Mouse (Mus musculus) stomach, embryonic 16.5 days (tissue): ENCODE data around the gene Fam205c. TPM values are rescaled to one million over a fixed set of nuclear protein-coding genes. Genes with fewer than 3 reads are reported as not detected.

Experiments used
- ATAC-seq: fragments of 200-750 bp; cut with Nextera tagmentation; 2 replicates; pipeline ENCODE4 v1.8.0; 2017; ENCODE audit warnings: moderate number of reproducible peaks, moderate TSS enrichment; ENCODE audit not compliant: insufficient read depth, low FRiP score
- H3K27ac ChIP-seq: fragments of 300-500 bp; sonication (generic); 2 replicates; pipeline ENCODE4 v1.5.1; 2014; ENCODE audit warnings: low read length
- H3K27me3 ChIP-seq: fragments of 300-500 bp; sonication (generic); 2 replicates; pipeline ENCODE4 v1.6.1; 2014; ENCODE audit warnings: low read length, control low read depth, mixed read lengths; ENCODE audit not compliant: control insufficient read depth, insufficient read depth
- H3K36me3 ChIP-seq: fragments of 300-500 bp; sonication (generic); 2 replicates; pipeline ENCODE4 v1.6.1; 2014; ENCODE audit warnings: low read length; ENCODE audit not compliant: control insufficient read depth, insufficient read depth
- H3K4me1 ChIP-seq: fragments of 300-500 bp; sonication (generic); 2 replicates; pipeline ENCODE4 v1.6.1; 2014; ENCODE audit warnings: low read length, control low read depth, mixed read lengths; ENCODE audit not compliant: control insufficient read depth, insufficient read depth
- H3K4me2 ChIP-seq: fragments of 300-500 bp; sonication (generic); 2 replicates; pipeline ENCODE4 v1.6.1; 2014; ENCODE audit warnings: low read depth, low read length, mixed read lengths
- H3K4me3 ChIP-seq: fragments of 300-500 bp; sonication (generic); replicated peaks from 2 replicates; pipeline ENCODE4 v1.5.1; 2014; ENCODE audit warnings: mild to moderate bottlenecking, low read length
- H3K9ac ChIP-seq: fragments of 300-500 bp; sonication (generic); 2 replicates; pipeline ENCODE4 v1.6.1; 2014; ENCODE audit warnings: low read length
- H3K9me3 ChIP-seq: fragments of 300-500 bp; sonication (generic); replicated peaks from 2 replicates; pipeline ENCODE4 v1.6.1; 2016; ENCODE audit warnings: low read length, control low read depth; ENCODE audit not compliant: control insufficient read depth
- WGBS: fragments of 180-500 bp; shearing (Covaris S2); extraction: QIAGEN DNeasy Blood & Tissue Kit; methylation state at CpG from one replicate; pipeline ENCODE4 v1.1.7; 2014; 5-methylcytosine and 5-hydroxymethylcytosine counted together
- polyA plus RNA-seq: library from polyadenylated mRNA; unstranded; fragments of >200 nt; fragmentation: Nextera tagmentation; extraction: Ambion mirVana; gene quantifications from 2 replicates; pipeline ENCODE4 v1.2.1, GENCODE M21; 2015

Gene Fam205c
- polyA plus RNA-seq, 1 experiment from 2014 or later, result 0.52 TPM

DNA sequence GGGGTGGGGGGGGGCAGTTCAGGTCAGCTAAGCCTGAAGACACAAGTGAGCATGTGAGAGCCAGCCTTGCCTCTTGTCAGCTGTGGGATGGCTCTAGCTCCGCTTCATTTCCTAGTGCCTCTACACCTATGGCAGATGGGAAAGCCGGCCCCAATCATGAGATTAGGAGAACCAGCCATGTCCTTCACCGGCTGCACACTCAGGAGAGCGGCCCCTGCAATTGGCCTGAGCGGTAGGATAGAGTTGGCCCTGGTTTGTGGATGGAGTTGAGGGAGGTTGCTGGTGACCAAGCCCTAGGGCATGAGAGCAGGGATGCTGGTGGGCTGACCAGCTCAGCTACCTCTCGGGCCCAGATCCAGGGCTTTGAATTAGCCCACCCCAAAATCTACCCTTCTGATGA lies 14.8 kb upstream of the Fam205c start:
- no peaks in the 10 kb centered on the region for H3K36me3 ChIP-seq
- no peak overlapping the region for H3K27ac ChIP-seq
- no peaks in the 10 kb centered on the region for H3K4me1 ChIP-seq
- no peaks in the 10 kb centered on the region for H3K9me3 ChIP-seq
- H3K4me2 ChIP-seq, result no peak overlapping the region
- WGBS, result 97% methylated on average over 6 of the region's 6 CpGs
- H3K4me3 ChIP-seq, result no peak overlapping the region
- ATAC-seq, result no peak
- no peaks in the 10 kb centered on the region for H3K27me3 ChIP-seq
- no peak overlapping the region for H3K9ac ChIP-seq

DNA sequence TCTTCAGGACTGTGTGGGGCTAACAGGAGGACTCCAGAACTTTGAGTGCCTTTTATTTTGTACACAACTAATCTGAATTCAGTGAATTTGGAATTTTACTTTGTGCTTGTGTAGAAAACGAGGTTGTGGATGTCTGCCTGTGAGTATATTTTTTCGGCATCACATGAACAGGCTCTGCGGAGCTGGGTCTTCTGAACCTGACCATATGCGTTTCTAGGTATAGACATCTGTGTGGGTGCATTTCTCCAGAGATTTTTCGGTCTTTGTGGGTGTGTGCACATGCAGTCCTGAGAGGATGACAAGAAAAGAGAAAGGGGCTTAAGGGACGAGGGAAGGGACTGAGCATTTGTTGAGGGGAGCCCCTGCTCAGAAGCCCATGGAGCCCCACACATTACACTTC lies 12.9 kb upstream of the Fam205c start:
- no peak for ATAC-seq
- Histone ChIP-seq H3K4me3 (no peak overlapping the region), H3K9me3 (no peaks in the 10 kb centered on the region), H3K36me3 (no peaks in the 10 kb centered on the region), H3K27me3 (no peaks in the 10 kb centered on the region), H3K4me2 (no peak overlapping the region), H3K4me1 (no peaks in the 10 kb centered on the region), H3K27ac (no peak overlapping the region), H3K9ac (no peak overlapping the region)
- 89% methylated on average over 6 of the region's 6 CpGs for WGBS

DNA sequence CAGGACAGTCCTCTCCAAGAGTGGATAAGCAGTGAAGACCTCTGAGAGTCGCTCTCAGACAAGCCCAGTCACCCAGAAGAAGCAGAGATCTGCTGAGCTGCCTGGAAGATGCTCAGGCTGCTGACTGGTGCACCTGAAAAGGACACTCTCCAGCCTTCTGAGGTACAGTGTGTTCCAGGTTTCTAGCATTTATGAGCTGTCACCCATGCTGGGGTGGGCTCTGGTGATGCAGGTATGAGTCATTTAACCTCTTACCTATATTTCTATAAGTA lies 6.6 kb upstream of the Fam205c start:
- Histone ChIP-seq H3K4me1 (no peaks in the 10 kb centered on the region), H3K4me3 (no peak overlapping the region), H3K36me3 (no peaks in the 10 kb centered on the region), H3K27me3 (no peaks in the 10 kb centered on the region), H3K4me2 (no peak overlapping the region), H3K9ac (no peak overlapping the region), H3K9me3 (no peaks in the 10 kb centered on the region), H3K27ac (no peak overlapping the region)
- ATAC-seq, result no peak
- 44% methylated on average over 1 of the region's 1 CpGs for WGBS

DNA sequence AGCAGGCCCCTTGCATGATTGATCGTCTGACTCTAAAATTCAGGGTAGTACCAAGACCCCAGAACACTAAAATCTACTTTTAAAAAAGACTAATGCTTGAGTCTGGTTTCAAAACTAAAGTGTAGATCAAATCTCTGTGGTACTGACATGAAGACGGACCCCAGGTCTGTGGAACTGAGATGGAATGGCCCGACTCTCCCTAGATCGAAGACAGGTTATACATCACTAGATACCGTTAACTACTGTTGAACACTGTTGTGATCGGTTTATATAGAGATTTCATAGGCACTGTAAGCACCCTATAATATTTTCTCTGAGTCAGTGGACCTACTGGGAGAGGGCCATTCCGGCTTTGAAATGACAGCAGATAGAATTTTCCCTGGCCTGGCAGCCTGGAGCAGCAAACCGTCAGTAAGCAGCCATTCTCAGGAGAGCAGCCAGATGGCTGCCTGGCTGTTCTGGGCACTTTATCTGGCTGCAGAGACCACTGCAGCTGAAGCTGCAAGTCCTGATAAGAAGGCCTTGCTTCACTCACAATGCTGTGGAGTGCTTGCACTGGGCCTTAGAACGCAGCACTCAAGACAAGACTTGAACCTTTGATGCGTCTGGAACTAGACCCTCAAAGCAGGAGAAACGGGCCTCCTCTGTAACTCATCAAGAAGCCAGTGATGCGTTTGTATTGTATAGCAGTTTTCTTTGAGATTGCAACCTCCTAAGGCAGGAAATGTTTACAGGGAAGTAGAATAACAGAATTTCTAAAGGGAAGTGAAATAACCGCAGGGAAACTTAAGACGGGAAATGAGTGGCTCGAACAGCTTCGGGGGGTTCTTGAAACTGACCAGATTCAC lies 6.0 kb upstream of the Fam205c start:
- WGBS, result 69% methylated on average over 16 of the region's 16 CpGs
- no peaks in the 10 kb centered on the region for H3K36me3 ChIP-seq
- H3K4me2 ChIP-seq, result no peak overlapping the region
- H3K27ac ChIP-seq, result no peak overlapping the region
- no peak overlapping the region for H3K4me3 ChIP-seq
- ATAC-seq, result 0 out of 2 replicates have a peak, but pooled peaks have one; percentile 58
- no peak overlapping the region for H3K9ac ChIP-seq
- H3K4me1 ChIP-seq, result no peaks in the 10 kb centered on the region
- no peaks in the 10 kb centered on the region for H3K27me3 ChIP-seq
- H3K9me3 ChIP-seq, result no peaks in the 10 kb centered on the region

DNA sequence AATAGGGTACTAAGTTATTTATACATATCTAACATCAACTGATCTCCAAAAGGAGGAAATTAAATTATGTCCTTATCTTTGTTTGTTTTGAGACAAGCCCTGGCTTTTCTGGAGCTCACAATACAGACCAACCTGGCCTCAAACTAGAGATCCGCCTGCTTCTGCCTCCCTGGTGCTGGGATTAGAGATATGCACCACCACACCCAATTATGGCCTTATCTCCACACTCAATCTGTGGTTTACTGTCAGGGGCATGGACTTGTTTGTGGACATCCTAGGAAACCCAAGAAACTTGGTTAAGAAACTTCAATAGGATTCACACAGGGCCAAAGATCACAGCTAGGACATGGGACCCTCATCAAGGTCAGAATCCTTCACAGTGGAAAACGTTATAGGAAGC lies 3.6 kb upstream of the Fam205c start:
- no peak overlapping the region for H3K4me3 ChIP-seq
- H3K27me3 ChIP-seq, result no peaks in the 10 kb centered on the region
- no peak overlapping the region for H3K27ac ChIP-seq
- no peaks in the 10 kb centered on the region for H3K9me3 ChIP-seq
- no peak overlapping the region for H3K4me2 ChIP-seq
- ATAC-seq, result no peak
- no peak overlapping the region for H3K9ac ChIP-seq
- H3K36me3 ChIP-seq, result no peaks in the 10 kb centered on the region
- 75% methylated on average over 2 of the region's 2 CpGs for WGBS
- H3K4me1 ChIP-seq, result no peaks in the 10 kb centered on the region

DNA sequence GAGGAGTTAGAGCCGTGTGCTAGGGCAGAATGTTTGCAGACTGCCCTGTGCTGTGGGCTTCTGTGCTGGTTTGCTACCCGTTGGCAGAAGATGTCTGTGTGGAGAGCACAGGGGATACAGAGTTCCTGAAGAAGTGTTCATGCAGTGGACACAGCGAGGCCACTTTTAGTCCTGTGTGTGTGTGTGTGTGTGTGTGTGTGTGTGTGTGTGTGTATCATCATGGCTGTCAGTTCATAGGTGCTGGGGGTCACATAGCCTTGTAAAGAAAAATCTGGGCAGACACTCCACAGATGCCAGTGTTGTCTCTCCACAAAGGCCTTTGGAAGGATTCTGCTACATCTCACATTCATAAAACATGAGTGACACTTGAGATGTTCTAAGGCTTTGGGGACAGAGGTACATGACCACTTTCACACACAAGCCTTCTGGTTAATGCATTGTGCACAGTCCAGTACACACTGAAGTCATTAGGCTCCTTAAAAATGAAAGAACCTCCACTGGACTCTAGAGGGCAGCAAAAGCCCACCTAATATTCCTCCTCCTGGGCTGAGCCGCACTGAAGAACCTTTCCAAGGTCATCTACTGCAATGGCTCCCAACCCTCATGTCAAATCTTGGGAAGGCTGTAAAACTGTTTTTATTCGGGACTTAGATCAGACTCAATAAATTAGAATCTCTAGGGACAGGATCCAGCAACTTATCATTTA lies 2.7 kb upstream of the Fam205c start:
- peak; percentile 68; the same call in 1 of the 2 replicates for ATAC-seq
- Histone ChIP-seq H3K4me3 (no peak overlapping the region), H3K9ac (no peak overlapping the region), H3K27ac (no peak overlapping the region), H3K4me2 (no peak overlapping the region), H3K27me3 (no peaks in the 10 kb centered on the region), H3K36me3 (no peaks in the 10 kb centered on the region), H3K9me3 (no peaks in the 10 kb centered on the region), H3K4me1 (no peaks in the 10 kb centered on the region)
- 29% methylated on average over 5 of the region's 5 CpGs for WGBS

DNA sequence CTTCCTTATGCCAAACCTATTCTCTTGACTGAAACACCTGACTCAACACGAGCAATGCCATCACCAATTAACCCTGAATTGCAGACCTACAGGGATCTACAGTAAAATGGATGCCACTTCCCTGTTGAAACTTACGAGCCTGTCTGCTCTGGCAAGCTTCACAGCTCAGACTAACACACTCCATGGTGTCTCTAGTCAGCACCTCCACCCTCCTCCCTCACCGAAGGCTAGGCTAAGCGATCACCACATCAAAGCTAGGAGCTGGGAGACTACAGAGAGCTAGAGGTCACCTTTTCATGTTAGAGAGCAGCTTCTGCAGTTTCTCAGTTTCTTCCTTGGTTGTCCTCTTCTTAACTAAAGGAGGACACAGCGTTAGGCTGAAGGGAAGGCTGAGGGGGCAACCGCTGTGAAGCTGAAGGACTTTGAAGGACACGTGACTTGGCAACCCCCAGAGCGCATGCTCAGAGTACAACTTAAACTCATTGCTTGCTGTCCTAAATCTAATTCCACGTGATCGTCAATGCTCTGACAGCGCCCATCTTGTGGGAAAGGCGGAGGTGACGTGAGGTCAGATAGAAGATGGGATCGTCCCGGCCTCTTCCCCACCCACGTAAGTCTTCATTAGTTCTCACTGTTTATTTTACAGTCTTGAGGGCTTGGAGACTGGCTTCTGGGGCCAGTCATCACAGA lies 1.1 kb downstream of the Fam205c start:
- H3K4me1 ChIP-seq, result no peaks in the 10 kb centered on the region
- H3K27me3 ChIP-seq, result no peaks in the 10 kb centered on the region
- 66% methylated on average over 16 of the region's 16 CpGs for WGBS
- H3K9ac ChIP-seq, result no peak overlapping the region
- no peaks in the 10 kb centered on the region for H3K9me3 ChIP-seq
- H3K4me2 ChIP-seq, result no peak overlapping the region
- H3K27ac ChIP-seq, result no peak overlapping the region
- no peaks in the 10 kb centered on the region for H3K36me3 ChIP-seq
- ATAC-seq, result no peak
- no peak overlapping the region for H3K4me3 ChIP-seq

DNA sequence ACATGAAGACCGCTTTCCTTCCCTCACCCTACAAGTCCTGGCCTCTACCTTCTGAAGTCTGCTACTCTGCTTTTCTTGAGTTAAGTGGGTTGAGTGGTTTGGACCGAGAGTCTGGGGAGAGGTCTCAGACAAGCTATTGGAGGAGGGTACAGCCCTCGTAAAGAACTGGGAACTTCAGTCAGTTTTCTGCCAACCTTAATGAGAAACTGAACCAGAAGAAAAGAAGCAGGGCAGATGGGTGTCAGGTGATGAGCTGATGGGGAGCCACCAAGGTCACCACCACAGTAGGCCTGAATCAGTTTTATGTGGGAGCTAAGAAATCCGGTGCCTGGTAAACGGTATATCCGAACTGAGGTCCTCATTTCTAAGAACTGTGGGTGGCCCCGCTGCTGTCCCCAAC lies 1.9 kb downstream of the Fam205c start:
- Histone ChIP-seq H3K27me3 (no peaks in the 10 kb centered on the region), H3K9me3 (no peaks in the 10 kb centered on the region), H3K9ac (no peak overlapping the region), H3K27ac (no peak overlapping the region), H3K4me3 (no peak overlapping the region), H3K36me3 (no peaks in the 10 kb centered on the region), H3K4me1 (peaks cover 6% of the 10 kb centered on the region; the same call in 1 of the 2 replicates), H3K4me2 (no peak overlapping the region)
- 91% methylated on average over 7 of the region's 7 CpGs for WGBS
- no peak for ATAC-seq

DNA sequence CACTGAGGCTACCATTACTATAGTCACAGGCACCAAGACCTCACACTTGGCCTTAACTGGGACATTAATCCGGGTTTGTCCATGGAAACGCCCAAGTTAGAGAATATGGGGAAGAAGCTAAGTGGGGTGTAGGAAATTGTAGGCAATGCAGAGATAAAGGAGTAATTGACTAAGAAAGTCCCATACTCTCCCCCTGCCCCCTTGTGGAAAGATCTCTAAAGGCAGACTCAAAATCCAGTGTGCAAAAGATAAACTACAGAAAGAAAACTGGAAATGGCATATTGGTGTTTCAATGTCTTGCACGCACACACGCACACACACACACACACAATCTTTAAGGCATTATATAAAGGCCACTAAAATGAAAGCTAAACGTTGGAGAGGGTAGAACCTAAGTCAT lies 3.3 kb downstream of the Fam205c start:
- 77% methylated on average over 5 of the region's 5 CpGs for WGBS
- H3K9ac ChIP-seq, result no peak overlapping the region
- H3K36me3 ChIP-seq, result no peaks in the 10 kb centered on the region
- peaks cover 6% of the 10 kb centered on the region; the same call in 1 of the 2 replicates for H3K4me1 ChIP-seq
- H3K27ac ChIP-seq, result no peak overlapping the region
- no peak for ATAC-seq
- H3K4me3 ChIP-seq, result no peak overlapping the region
- no peak overlapping the region for H3K4me2 ChIP-seq
- H3K27me3 ChIP-seq, result no peaks in the 10 kb centered on the region
- no peaks in the 10 kb centered on the region for H3K9me3 ChIP-seq
